Mouse (Mus musculus): ENCODE measurements around the gene Mcmbp. TPM values are rescaled to one million over a fixed set of nuclear protein-coding genes. Genes with fewer than 3 reads are reported as not detected.

Gene Mcmbp
- polyA plus RNA-seq, 1 experiment from 2014 or later: 59.0 TPM

DNA sequence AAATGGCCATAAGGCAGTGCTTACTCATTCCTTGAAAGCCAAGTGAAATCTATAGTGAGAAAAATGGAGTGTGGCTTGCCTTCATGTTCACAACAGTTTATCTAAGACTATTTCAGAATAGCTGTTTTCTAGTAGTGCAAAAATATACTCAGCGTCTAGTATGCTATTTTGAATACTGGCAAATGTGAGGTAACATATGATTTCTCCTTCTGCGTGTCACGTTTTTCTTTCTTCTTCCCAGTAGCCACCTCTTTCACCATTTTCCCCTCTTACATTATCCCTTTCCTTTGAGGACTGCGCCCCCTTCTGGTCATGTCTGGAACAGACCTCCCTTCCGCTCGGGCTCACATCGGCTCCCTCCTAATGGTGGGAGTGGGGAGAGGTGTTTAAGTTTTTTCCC lies 50.2 kb downstream of the Mcmbp start:
- H3K4me2 ChIP-seq (ENCODE audit: low read length): peak overlapping the region; percentile 61
- H3K27me3 ChIP-seq (replicated peaks; ENCODE audit: control insufficient read depth, insufficient read depth, low read length): no peaks in the 10 kb centered on the region
- peak overlapping the region; percentile 54 for H3K4me3 ChIP-seq (replicated peaks; ENCODE audit: low read length)
- 3% methylated on average over 7 of the region's 7 CpGs for WGBS
- H3K36me3 ChIP-seq (ENCODE audit: control insufficient read depth, insufficient read depth): peaks cover 32% of the 10 kb centered on the region
- peaks cover 10% of the 10 kb centered on the region for H3K4me1 ChIP-seq (replicated peaks; ENCODE audit: control insufficient read depth, insufficient read depth, low read length)
- H3K9ac ChIP-seq (replicated peaks; ENCODE audit: low read depth, low read length): peak overlapping the region; percentile 33
- ATAC-seq: peak; percentile 76
- H3K27ac ChIP-seq (ENCODE audit: low read length): peak overlapping the region; percentile 80
- peaks cover 14% of the 10 kb centered on the region for H3K9me3 ChIP-seq (ENCODE audit: control insufficient read depth, low read length)

DNA sequence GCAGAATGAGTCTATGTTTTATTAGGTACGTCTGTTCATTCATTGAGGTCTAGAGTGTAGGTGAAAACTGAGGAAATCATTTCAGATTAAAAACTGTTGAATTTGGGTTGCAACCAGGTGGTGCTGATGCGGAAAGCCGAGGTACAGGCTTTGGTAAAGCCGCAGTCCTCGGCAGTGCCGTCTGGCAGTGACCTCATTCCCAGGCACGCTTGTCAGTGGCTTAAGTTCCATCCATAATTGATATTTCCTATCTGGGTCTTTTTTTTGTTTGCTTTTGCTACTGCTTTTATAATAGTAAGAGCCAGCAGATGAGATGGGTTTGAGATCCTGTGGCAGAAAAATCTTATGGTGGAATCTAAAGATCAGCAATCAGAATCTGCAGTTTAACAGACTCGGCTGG lies 50.9 kb downstream of the Mcmbp start:
- peaks cover 14% of the 10 kb centered on the region for H3K9me3 ChIP-seq (ENCODE audit: control insufficient read depth, low read length)
- no peaks in the 10 kb centered on the region for H3K27me3 ChIP-seq (replicated peaks; ENCODE audit: control insufficient read depth, insufficient read depth, low read length)
- peaks cover 37% of the 10 kb centered on the region for H3K36me3 ChIP-seq (ENCODE audit: control insufficient read depth, insufficient read depth)
- H3K4me1 ChIP-seq (replicated peaks; ENCODE audit: control insufficient read depth, insufficient read depth, low read length): peaks cover 10% of the 10 kb centered on the region
- WGBS: 51% methylated on average over 8 of the region's 8 CpGs
- peak overlapping the region; percentile 56 for H3K9ac ChIP-seq (replicated peaks; ENCODE audit: low read depth, low read length)
- peak overlapping the region; percentile 80 for H3K27ac ChIP-seq (ENCODE audit: low read length)
- ATAC-seq: no peak
- H3K4me3 ChIP-seq (replicated peaks; ENCODE audit: low read length): peak overlapping the region; percentile 54
- peak overlapping the region; percentile 52 for H3K4me2 ChIP-seq (ENCODE audit: low read length)

DNA sequence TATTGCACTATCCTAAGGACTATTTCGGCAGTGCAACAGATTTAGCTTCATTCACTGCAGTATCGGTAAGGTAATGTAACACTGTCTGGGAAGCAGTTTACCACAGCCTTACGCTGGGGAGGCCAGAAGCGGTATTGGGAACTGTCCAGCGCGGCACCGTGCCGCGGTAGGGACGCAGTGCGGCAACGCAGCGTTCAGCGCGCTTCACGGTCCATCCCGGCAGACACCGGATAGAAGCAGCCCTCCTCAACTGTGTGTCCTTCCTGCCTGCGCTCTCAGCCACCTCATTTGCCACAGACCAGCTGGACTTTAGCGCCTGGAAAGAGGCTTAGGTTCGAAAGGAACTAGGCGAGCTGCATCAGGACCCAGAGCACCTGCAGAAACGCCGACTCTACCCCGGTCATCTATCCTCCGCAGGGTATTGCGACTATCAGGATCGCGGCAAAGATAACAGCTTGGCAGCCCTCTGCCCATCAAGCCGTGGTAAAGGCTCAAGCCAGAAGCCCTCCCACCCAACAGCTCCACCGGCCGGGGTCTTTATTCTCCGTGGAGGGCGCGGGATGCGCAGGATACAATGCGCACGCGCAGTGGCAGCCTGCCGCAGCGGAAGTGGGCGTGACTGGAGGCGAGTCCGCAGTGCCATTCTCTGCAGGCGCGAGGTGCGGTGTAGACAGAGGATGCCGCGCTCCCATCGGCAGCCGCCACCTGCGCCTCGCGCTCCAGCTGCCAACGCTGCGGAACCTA lies 52.3 kb downstream of the Mcmbp start:
- peak; percentile 84 for ATAC-seq
- Histone ChIP-seq H3K9me3 (ENCODE audit: control insufficient read depth, low read length) (peaks cover 14% of the 10 kb centered on the region), H3K36me3 (ENCODE audit: control insufficient read depth, insufficient read depth) (peaks cover 37% of the 10 kb centered on the region), H3K9ac (replicated peaks; ENCODE audit: low read depth, low read length) (peak overlapping the region; percentile 71), H3K4me2 (ENCODE audit: low read length) (peak overlapping the region; percentile 52), H3K4me3 (replicated peaks; ENCODE audit: low read length) (peak overlapping the region; percentile 54), H3K27me3 (replicated peaks; ENCODE audit: control insufficient read depth, insufficient read depth, low read length) (no peaks in the 10 kb centered on the region), H3K27ac (ENCODE audit: low read length) (peak overlapping the region; percentile 95), H3K4me1 (replicated peaks; ENCODE audit: control insufficient read depth, insufficient read depth, low read length) (peaks cover 10% of the 10 kb centered on the region)
- 60% methylated on average over 56 of the region's 56 CpGs for WGBS

DNA sequence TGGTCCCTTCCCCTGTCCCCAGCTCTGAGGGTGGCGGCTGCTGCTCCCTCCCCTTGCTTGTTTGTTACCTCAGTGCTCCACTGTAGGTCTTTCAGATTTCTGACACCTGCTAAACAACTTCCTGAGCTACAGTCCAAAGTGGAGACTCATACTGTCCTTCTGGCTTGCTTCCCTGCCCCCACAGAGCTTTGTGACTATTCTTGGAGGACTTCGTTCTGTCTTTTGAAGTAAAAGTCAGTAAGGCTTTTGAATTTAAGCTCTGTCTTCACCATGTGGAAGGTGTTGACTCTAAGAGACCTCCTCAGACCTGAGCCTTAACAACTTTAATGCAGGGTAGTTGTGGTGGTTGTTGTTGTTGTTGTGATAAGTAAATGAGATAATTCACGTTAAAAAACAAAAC lies 61.7 kb downstream of the Mcmbp start:
- 68% methylated on average over 3 of the region's 3 CpGs for WGBS
- H3K9ac ChIP-seq (replicated peaks; ENCODE audit: low read depth, low read length): no peak overlapping the region

DNA sequence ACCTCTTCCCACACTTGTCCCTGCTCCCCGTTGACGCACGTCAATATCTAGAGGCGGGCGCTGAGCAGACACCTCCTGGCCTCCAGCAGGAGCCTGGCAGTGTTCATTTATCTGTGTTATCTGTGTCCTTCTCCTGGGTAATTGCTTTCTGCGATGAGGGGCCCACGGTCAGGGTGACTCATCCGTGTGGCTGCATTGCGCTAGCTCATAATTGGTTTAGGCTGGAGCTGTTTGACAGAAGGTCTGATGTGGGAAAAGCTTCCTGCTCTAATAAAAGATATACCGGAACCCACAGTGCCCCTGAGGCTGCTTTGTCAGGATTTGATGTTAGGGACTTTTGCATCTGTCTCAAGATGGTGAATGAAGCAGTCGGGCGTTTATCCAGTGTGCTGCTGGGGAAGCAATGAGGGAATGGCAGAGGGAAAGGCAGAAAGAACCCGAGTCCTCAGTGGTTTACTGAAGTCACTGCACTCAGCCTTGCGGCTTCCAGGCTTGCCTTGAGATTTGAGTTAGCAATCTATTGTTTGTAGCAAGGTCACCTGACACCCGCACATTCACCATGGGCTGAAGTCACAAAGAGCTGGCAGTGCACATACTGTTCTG lies 67.8 kb downstream of the Mcmbp start:
- H3K27me3 ChIP-seq (replicated peaks; ENCODE audit: control insufficient read depth, insufficient read depth, low read length): no peaks in the 10 kb centered on the region
- H3K9ac ChIP-seq (replicated peaks; ENCODE audit: low read depth, low read length): peak overlapping the region; percentile 12
- 5% methylated on average over 15 of the region's 15 CpGs for WGBS
- H3K4me1 ChIP-seq (replicated peaks; ENCODE audit: control insufficient read depth, insufficient read depth, low read length): peaks cover 15% of the 10 kb centered on the region
- peak; percentile 66 for ATAC-seq
- H3K27ac ChIP-seq (ENCODE audit: low read length): peak overlapping the region; percentile 37
- peak overlapping the region; percentile 41 for H3K4me2 ChIP-seq (ENCODE audit: low read length)
- no peaks in the 10 kb centered on the region for H3K9me3 ChIP-seq (ENCODE audit: control insufficient read depth, low read length)
- H3K36me3 ChIP-seq (ENCODE audit: control insufficient read depth, insufficient read depth): peaks cover 3% of the 10 kb centered on the region; the same call in 1 of the 2 replicates
- no peak overlapping the region for H3K4me3 ChIP-seq (replicated peaks; ENCODE audit: low read length)

More for the DNA sequence above, 61.7 kb downstream of the Mcmbp start:
- Histone ChIP-seq H3K4me2 (ENCODE audit: low read length) (no peak overlapping the region), H3K4me3 (replicated peaks; ENCODE audit: low read length) (no peak overlapping the region), H3K36me3 (ENCODE audit: control insufficient read depth, insufficient read depth) (peaks cover 8% of the 10 kb centered on the region), H3K27me3 (replicated peaks; ENCODE audit: control insufficient read depth, insufficient read depth, low read length) (no peaks in the 10 kb centered on the region), H3K4me1 (replicated peaks; ENCODE audit: control insufficient read depth, insufficient read depth, low read length) (no peaks in the 10 kb centered on the region), H3K9me3 (ENCODE audit: control insufficient read depth, low read length) (no peaks in the 10 kb centered on the region), H3K27ac (ENCODE audit: low read length) (no peak overlapping the region)
- no peak for ATAC-seq

DNA sequence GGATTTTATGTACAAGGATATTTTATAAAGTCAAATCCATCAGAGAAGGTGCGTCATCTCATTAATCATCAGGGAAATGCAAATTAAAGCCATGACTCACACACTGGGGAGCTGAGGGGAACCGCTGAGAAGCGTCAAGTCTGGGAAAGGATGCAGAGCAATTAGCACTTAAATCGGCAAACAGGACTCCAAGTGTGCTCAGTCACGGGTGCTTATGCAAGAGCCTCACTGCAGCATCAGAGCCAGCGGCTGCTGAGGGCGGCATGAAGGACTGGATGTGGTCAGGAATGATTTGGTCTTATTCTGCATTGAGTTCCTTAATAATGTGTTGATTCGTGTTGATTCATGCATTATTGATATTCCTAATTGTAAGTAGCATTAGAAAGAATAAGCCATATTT lies 68.3 kb downstream of the Mcmbp start:
- H3K4me3 ChIP-seq (replicated peaks; ENCODE audit: low read length): no peak overlapping the region
- ATAC-seq: peak; percentile 90
- H3K27me3 ChIP-seq (replicated peaks; ENCODE audit: control insufficient read depth, insufficient read depth, low read length): no peaks in the 10 kb centered on the region
- H3K27ac ChIP-seq (ENCODE audit: low read length): peak overlapping the region; percentile 37
- peaks cover 3% of the 10 kb centered on the region; the same call in 1 of the 2 replicates for H3K36me3 ChIP-seq (ENCODE audit: control insufficient read depth, insufficient read depth)
- H3K9me3 ChIP-seq (ENCODE audit: control insufficient read depth, low read length): no peaks in the 10 kb centered on the region
- peak overlapping the region; percentile 41 for H3K4me2 ChIP-seq (ENCODE audit: low read length)
- H3K4me1 ChIP-seq (replicated peaks; ENCODE audit: control insufficient read depth, insufficient read depth, low read length): peaks cover 15% of the 10 kb centered on the region
- no peak overlapping the region for H3K9ac ChIP-seq (replicated peaks; ENCODE audit: low read depth, low read length)
- 6% methylated on average over 8 of the region's 8 CpGs for WGBS

DNA sequence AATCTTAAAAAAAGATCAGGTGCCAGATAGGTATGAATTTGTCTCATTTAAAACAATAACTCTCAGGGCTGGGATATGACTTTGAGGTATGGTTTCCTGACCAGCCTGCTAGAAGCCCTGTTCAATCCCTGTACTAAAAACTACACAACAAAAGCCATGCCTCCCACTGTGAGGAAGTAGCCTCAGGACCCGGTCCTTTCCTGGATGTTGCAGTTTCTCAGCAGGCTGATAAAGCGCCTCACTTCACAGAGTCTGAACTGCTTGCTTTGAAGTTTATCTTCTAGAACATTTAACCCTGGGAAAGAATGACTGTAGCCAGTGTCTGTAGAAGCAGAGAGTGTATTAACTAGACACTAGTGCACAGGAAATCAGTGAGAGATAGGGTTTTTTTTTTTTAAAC lies 71.5 kb downstream of the Mcmbp start:
- Histone ChIP-seq H3K27me3 (replicated peaks; ENCODE audit: control insufficient read depth, insufficient read depth, low read length) (no peaks in the 10 kb centered on the region), H3K36me3 (ENCODE audit: control insufficient read depth, insufficient read depth) (0 out of 2 replicates have a peak, but pooled peaks cover 2% of the 10 kb centered on the region), H3K9ac (replicated peaks; ENCODE audit: low read depth, low read length) (no peak overlapping the region), H3K9me3 (ENCODE audit: control insufficient read depth, low read length) (no peaks in the 10 kb centered on the region), H3K4me3 (replicated peaks; ENCODE audit: low read length) (no peak overlapping the region), H3K4me2 (ENCODE audit: low read length) (no peak overlapping the region), H3K27ac (ENCODE audit: low read length) (no peak overlapping the region), H3K4me1 (replicated peaks; ENCODE audit: control insufficient read depth, insufficient read depth, low read length) (peaks cover 15% of the 10 kb centered on the region)
- ATAC-seq: no peak
- 42% methylated on average over 2 of the region's 2 CpGs for WGBS

DNA sequence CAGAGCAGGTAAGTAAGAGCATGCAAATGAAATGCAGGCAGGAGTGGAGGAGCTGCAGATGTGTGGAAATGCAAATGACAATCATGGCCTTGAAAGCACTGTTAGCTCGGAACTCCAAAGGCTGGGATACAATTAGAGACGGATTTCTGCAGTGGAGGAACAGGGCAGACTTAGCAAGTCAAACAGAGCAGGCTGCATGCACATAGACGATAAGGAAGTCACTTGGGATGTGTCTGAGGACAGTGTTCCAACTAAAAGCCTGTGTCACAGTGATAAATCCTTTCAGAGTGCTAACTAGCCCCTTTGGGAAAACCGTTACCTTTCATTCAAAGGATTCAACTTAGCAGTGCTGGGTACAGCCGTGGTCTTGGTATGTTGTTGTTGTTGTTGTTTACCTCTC lies 72.5 kb downstream of the Mcmbp start:
- Histone ChIP-seq H3K27me3 (replicated peaks; ENCODE audit: control insufficient read depth, insufficient read depth, low read length) (no peaks in the 10 kb centered on the region), H3K9ac (replicated peaks; ENCODE audit: low read depth, low read length) (no peak overlapping the region), H3K27ac (ENCODE audit: low read length) (peak overlapping the region; percentile 21; the same call in 1 of the 2 replicates), H3K4me3 (replicated peaks; ENCODE audit: low read length) (no peak overlapping the region), H3K36me3 (ENCODE audit: control insufficient read depth, insufficient read depth) (0 out of 2 replicates have a peak, but pooled peaks cover 2% of the 10 kb centered on the region), H3K9me3 (ENCODE audit: control insufficient read depth, low read length) (no peaks in the 10 kb centered on the region), H3K4me1 (replicated peaks; ENCODE audit: control insufficient read depth, insufficient read depth, low read length) (peaks cover 13% of the 10 kb centered on the region), H3K4me2 (ENCODE audit: low read length) (no peak overlapping the region)
- no peak for ATAC-seq
- WGBS: 47% methylated on average over 5 of the region's 5 CpGs

DNA sequence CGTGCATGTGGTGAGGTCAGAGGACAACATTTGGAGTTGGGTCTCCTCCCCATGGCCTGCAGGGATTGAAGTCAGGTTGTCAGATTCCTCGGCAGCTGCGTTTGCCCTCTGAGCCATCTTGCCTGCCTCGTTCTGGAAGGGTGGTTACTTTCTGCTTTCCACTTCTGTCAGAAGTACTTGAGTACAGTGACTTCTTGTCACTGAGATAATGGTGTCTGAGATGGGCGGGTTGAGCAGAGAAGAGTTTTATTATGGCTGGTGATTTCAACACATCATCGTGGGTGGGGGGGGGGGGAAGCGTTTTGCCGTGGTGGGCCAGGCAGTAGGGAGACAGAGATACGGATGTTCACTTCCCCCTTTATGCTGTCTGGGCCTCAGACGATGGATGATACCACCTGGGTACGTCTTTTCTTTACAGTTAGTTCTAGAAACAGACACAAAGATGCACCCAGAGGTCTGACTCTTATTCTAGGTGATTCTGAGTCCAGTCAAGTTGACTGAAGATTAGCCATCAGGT lies 75.4 kb downstream of the Mcmbp start:
- H3K27ac ChIP-seq (ENCODE audit: low read length): no peak overlapping the region
- no peak overlapping the region for H3K4me2 ChIP-seq (ENCODE audit: low read length)
- no peak overlapping the region for H3K4me3 ChIP-seq (replicated peaks; ENCODE audit: low read length)
- H3K27me3 ChIP-seq (replicated peaks; ENCODE audit: control insufficient read depth, insufficient read depth, low read length): no peaks in the 10 kb centered on the region
- H3K9me3 ChIP-seq (ENCODE audit: control insufficient read depth, low read length): no peaks in the 10 kb centered on the region
- peaks cover 3% of the 10 kb centered on the region; the same call in 1 of the 2 replicates for H3K4me1 ChIP-seq (replicated peaks; ENCODE audit: control insufficient read depth, insufficient read depth, low read length)
- H3K9ac ChIP-seq (replicated peaks; ENCODE audit: low read depth, low read length): no peak overlapping the region
- H3K36me3 ChIP-seq (ENCODE audit: control insufficient read depth, insufficient read depth): 0 out of 2 replicates have a peak, but pooled peaks cover 2% of the 10 kb centered on the region
- 89% methylated on average over 11 of the region's 11 CpGs for whole genome bisulfite sequencing
- no peak for ATAC-seq
